Comparison of ENCODE assay signal across 17 mouse cellular contexts in the genomic region with DNA sequence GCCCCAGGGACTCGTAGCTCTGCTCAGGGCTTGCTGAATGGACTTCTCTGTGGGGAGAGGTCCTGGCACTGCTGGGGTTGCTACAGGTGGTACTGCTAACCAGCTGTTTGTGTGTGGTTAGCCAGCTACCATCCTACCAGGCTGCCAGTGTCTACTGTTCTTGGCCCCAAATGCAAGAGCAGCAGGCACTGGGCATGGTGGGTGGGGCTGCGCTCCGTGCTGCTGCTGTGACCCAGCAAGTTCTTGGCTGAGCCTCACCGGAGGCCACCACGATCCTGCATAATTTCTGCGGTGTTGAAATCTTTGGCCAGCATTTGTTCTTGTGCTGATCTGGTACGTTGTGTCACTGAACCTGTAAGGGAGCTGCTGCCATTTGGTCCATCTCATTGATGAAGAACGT. TPM values are rescaled to one million over a fixed set of nuclear protein-coding genes. Genes with fewer than 3 reads are reported as not detected.
A peak's percentile ranks its signal among the peaks of the same experiment; 100 is the strongest.
DNase-seq lines count a peak whose midpoint lies in the region; ATAC-seq lines count a peak whose summit lies in the region.
"Had no signal": no experiment of that assay in that cellular context is flagged by ENCODE, and none has a peak within 500 bp of the region (broad histone marks: within the 10 kb centered on the region; RNA-seq: fewer than 3 reads in every experiment).

No protein-coding gene starts in this region.

- H3K4me3 ChIP-seq in hindbrain, embryonic 11.5 days (ENCODE audit: low read depth, low read length), result no peak overlapping the region
- H3K4me3 ChIP-seq: embryonic facial prominence, embryonic 10.5 days; lung, embryonic 15.5 days; midbrain, embryonic 12.5 days had no signal

- no peak overlapping the region for H3K9ac ChIP-seq in hindbrain, embryonic 11.5 days (ENCODE audit: low read depth, low read length)
- H3K9ac ChIP-seq: lung, embryonic 15.5 days; midbrain, embryonic 12.5 days had no signal

- peak; percentile 92 for DNase-seq in heart, adult 11 months
- no peak for DNase-seq in heart, postnatal 4 days
- DNase-seq in brain, adult 2 months (ENCODE audit: low read depth, low spot score), result peak; percentile 71
- DNase-seq in cerebellum, adult 9-11 months, result peak; percentile 76
- no peak for DNase-seq in hindbrain, embryonic 11.5 days (ENCODE audit: low spot score)
- DNase-seq in layer of hippocampus, adult 9-10 months (ENCODE audit: low spot score), result no peak
- DNase-seq: right cerebral cortex, postnatal 14 days; thymus, adult 2 months had no signal

- H3K4me1 ChIP-seq in hindbrain, embryonic 11.5 days (replicated peaks; ENCODE audit: control insufficient read depth, insufficient read depth, low read length), result no peaks in the 10 kb centered on the region; the same call in 1 of the 2 replicates

- WGBS in hindbrain, embryonic 11.5 days, result 93% methylated on average over 8 of the region's 8 CpGs

- no peaks in the 10 kb centered on the region for H3K9me3 ChIP-seq in hindbrain, embryonic 11.5 days (ENCODE audit: control insufficient read depth, low read length)
- H3K9me3 ChIP-seq: embryonic facial prominence, embryonic 10.5 days; lung, embryonic 15.5 days; midbrain, embryonic 12.5 days had no signal

- H3K27ac ChIP-seq in hindbrain, embryonic 11.5 days (ENCODE audit: low read depth, low read length), result no peak overlapping the region
- H3K27ac ChIP-seq: embryonic facial prominence, embryonic 10.5 days; lung, embryonic 15.5 days; midbrain, embryonic 12.5 days had no signal

- ATAC-seq in megakaryocyte progenitor cell, adult 5-6 weeks (replicated peaks; ENCODE audit: poor library complexity), result peak; percentile 55
- no peak for ATAC-seq in hindbrain, embryonic 11.5 days (ENCODE audit: low FRiP score)
- ATAC-seq: CD4-positive, CD25-positive, alpha-beta regulatory T cell, adult 4 months had no signal

- H3K27me3 ChIP-seq in hindbrain, embryonic 11.5 days (ENCODE audit: control insufficient read depth, insufficient read depth, low read length), result no peaks in the 10 kb centered on the region
- H3K27me3 ChIP-seq: lung, embryonic 15.5 days had no signal

- no peaks in the 10 kb centered on the region for H3K36me3 ChIP-seq in hindbrain, embryonic 11.5 days (ENCODE audit: control insufficient read depth, insufficient read depth, low read length)

- no peak overlapping the region for H3K4me2 ChIP-seq in hindbrain, embryonic 11.5 days (replicated peaks; ENCODE audit: low read depth, low read length)
- H3K4me2 ChIP-seq: heart, embryonic 11.5 days; lung, embryonic 15.5 days; midbrain, embryonic 12.5 days had no signal

RNA-seq across cellular contexts. Expression of a gene that starts 14.9 kb away (rescaled TPM):
- total RNA-seq in heart, postnatal 4 days (2021), result 10 to 100 TPM; 26.1 to 27.9 TPM
- total RNA-seq in megakaryocyte progenitor cell, adult 5-6 weeks (2015), result 17.6 and 21.0 TPM in 2 replicates
- total RNA-seq in megakaryocyte progenitor cell, adult 5-6 weeks (2017), result 14.7 and 15.2 TPM in 2 replicates
- polyA plus RNA-seq in hindbrain, embryonic 11.5 days (2014; fragmentation: Nextera tagmentation; extraction: Ambion mirVana), result 23.9 and 27.2 TPM in 2 replicates

RNA-seq across cellular contexts. Expression of a gene that starts 25.6 kb away (rescaled TPM):
- not detected for total RNA-seq in heart, postnatal 4 days (2021)
- total RNA-seq in megakaryocyte progenitor cell, adult 5-6 weeks (2015), result not detected in 2 replicates
- not detected in 2 replicates for total RNA-seq in megakaryocyte progenitor cell, adult 5-6 weeks (2017)
- not detected in 2 replicates for polyA plus RNA-seq in hindbrain, embryonic 11.5 days (2014; fragmentation: Nextera tagmentation; extraction: Ambion mirVana)
- total RNA-seq: hematopoietic stem cell, adult 5-6 weeks; left cerebral cortex, adult 18-20 months had no signal
- polyA plus RNA-seq: CD4-positive, CD25-positive, alpha-beta regulatory T cell, adult 4 months; embryonic facial prominence, embryonic 10.5 days; heart, embryonic 11.5 days; intestine, embryonic 14.5 days; lung, embryonic 15.5 days; midbrain, embryonic 12.5 days had no signal

RNA-seq across cellular contexts. Expression of a gene that starts 35.3 kb away (rescaled TPM):
- under 1 TPM; 0.34 to 0.95 TPM for total RNA-seq in heart, postnatal 4 days (2021)
- total RNA-seq in megakaryocyte progenitor cell, adult 5-6 weeks (2015), result 0.05 TPM in 1 of 2 replicates, not detected in the other
- total RNA-seq in megakaryocyte progenitor cell, adult 5-6 weeks (2017), result 0.61 TPM in 1 of 2 replicates, not detected in the other
- not detected in 2 replicates for polyA plus RNA-seq in hindbrain, embryonic 11.5 days (2014; fragmentation: Nextera tagmentation; extraction: Ambion mirVana)
- polyA plus RNA-seq: intestine, embryonic 14.5 days had no signal

Comparison
In these comparisons a context has a peak if more than half of its experiments do, and no peak if none do; other contexts are left out.
1. DNase-seq: peak in heart, adult 11 months (single experiment), brain, adult 2 months (single experiment) and cerebellum, adult 9-11 months (single experiment); none in heart, postnatal 4 days (single experiment), hindbrain, embryonic 11.5 days (single experiment) and layer of hippocampus, adult 9-10 months (single experiment).